ENCODE assay signal across 17 mouse cellular contexts in genomic region chr6:42359364-42360147, GRCm38 (mm10). TPM values are rescaled to one million over a fixed set of nuclear protein-coding genes. Genes with fewer than 3 reads are reported as not detected.
A peak's percentile ranks its signal among the peaks of the same experiment; 100 is the strongest.
DNase-seq lines count a peak whose midpoint lies in the region; ATAC-seq and TF ChIP-seq lines count a peak whose summit lies in the region.
"Had no signal": no experiment of that assay in that cellular context is flagged by ENCODE, and none has a peak within 500 bp of the region (broad histone marks: within the 10 kb centered on the region; RNA-seq: fewer than 3 reads in every experiment).

No protein-coding gene starts in this region.

- WGBS in lung, embryonic 14.5 days = 53% methylated on average over 9 of the region's 9 CpGs
- 33% methylated on average over 9 of the region's 9 CpGs for WGBS in heart, embryonic 14.5 days

- H3ac ChIP-seq in myocyte (ENCODE audit: control insufficient read depth, insufficient read length) = no peak overlapping the region

- no peak overlapping the region for H3K9ac ChIP-seq in lung, embryonic 14.5 days
- 0 out of 2 replicates have a peak overlapping the region, but pooled peaks have one; percentile 28 for H3K9ac ChIP-seq in heart, embryonic 14.5 days (ENCODE audit: low read length)
- H3K9ac ChIP-seq: liver, embryonic 15.5 days; neural tube, embryonic 15.5 days had no signal

- peak overlapping the region; percentile 69 for H3K27ac ChIP-seq in lung, embryonic 14.5 days (ENCODE audit: low read depth)
- H3K27ac ChIP-seq in embryonic fibroblast, embryonic 13.5 days (ENCODE audit: insufficient read depth, low read length) = peak overlapping the region; percentile 76
- peak overlapping the region; percentile 86 to 88 for H3K27ac ChIP-seq in heart, embryonic 14.5 days (replicated peaks in 1 of 2; ENCODE audit: control insufficient read depth in 1 of 2, insufficient read depth in 1 of 2, low read depth in 2 of 2, low read length in 2 of 2)
- H3K27ac ChIP-seq in left cerebral cortex, adult 2 months = no peak overlapping the region
- H3K27ac ChIP-seq: liver, embryonic 15.5 days; neural tube, embryonic 15.5 days had no signal

- H3K9me3 ChIP-seq in lung, embryonic 14.5 days (ENCODE audit: low read depth, low read length) = no peaks in the 10 kb centered on the region
- no peaks in the 10 kb centered on the region for H3K9me3 ChIP-seq in heart, embryonic 14.5 days (ENCODE audit: control insufficient read depth, low read length)
- H3K9me3 ChIP-seq: liver, embryonic 15.5 days; neural tube, embryonic 15.5 days had no signal

- no peak for TF ChIP-seq POLR2A in embryonic fibroblast, embryonic 13.5 days (IDR thresholded peaks at IDR 0.05; ENCODE audit: low read depth, low read length)
- TF ChIP-seq POLR2A in myocyte (IDR thresholded peaks at IDR 0.05; ENCODE audit: insufficient read length, low read depth) = peak; percentile 52

- peaks cover 19% of the 10 kb centered on the region for H3K79me2 ChIP-seq in myocyte (ENCODE audit: control insufficient read depth, insufficient read depth)

- H3K36me3 ChIP-seq in lung, embryonic 14.5 days (ENCODE audit: insufficient read depth) = peaks cover 76% of the 10 kb centered on the region
- H3K36me3 ChIP-seq in heart, embryonic 14.5 days (ENCODE audit: control insufficient read depth, insufficient read depth, low read length) = peaks cover 73% of the 10 kb centered on the region
- peaks cover 54% of the 10 kb centered on the region for H3K36me3 ChIP-seq in myocyte (ENCODE audit: control insufficient read depth, insufficient read depth)

- H3K27me3 ChIP-seq in lung, embryonic 14.5 days (ENCODE audit: insufficient read depth, low read length) = no peaks in the 10 kb centered on the region
- no peaks in the 10 kb centered on the region for H3K27me3 ChIP-seq in heart, embryonic 14.5 days (ENCODE audit: control insufficient read depth, insufficient read depth, low read length)
- no peaks in the 10 kb centered on the region for H3K27me3 ChIP-seq in myocyte (ENCODE audit: control insufficient read depth, insufficient read depth, insufficient read length)
- H3K27me3 ChIP-seq: liver, embryonic 15.5 days; neural tube, embryonic 15.5 days had no signal

- DNase-seq in lung, embryonic 14.5 days = peak; percentile 62
- DNase-seq in lung, adult 18-20 months = no peak
- DNase-seq in left cerebral cortex, adult 2 months (ENCODE audit: extremely low spot score in 1 of 2, low spot score in 2 of 2) = no peak
- no peak for DNase-seq in cerebellum, adult 8-10 months
- no peak for DNase-seq in layer of hippocampus, postnatal 36 days
- DNase-seq: adrenal gland, postnatal 36 days; cerebellum, adult 18-20 months; kidney, adult 9 months; right cerebral cortex, postnatal 14 days had no signal

- H3K4me1 ChIP-seq in lung, embryonic 14.5 days (ENCODE audit: insufficient read depth) = peaks cover 12% of the 10 kb centered on the region; the same call in 1 of the 2 replicates
- H3K4me1 ChIP-seq in embryonic fibroblast, embryonic 13.5 days (ENCODE audit: control insufficient read depth, insufficient read depth, low read length) = peaks cover 22% of the 10 kb centered on the region
- peaks cover 41 to 65% of the 10 kb centered on the region in 2 experiments for H3K4me1 ChIP-seq in heart, embryonic 14.5 days (ENCODE audit: control insufficient read depth in 2 of 2, insufficient read depth in 2 of 2, low read length in 2 of 2)

- no peak for TF ChIP-seq CTCF in lung, embryonic 14.5 days (IDR thresholded peaks at IDR 0.05; ENCODE audit: low read depth)
- no peak for TF ChIP-seq CTCF in embryonic fibroblast, embryonic 13.5 days (IDR thresholded peaks at IDR 0.05; ENCODE audit: borderline replicate concordance, insufficient read depth, low read length)
- TF ChIP-seq CTCF in left cerebral cortex, adult 2 months (IDR thresholded peaks at IDR 0.05) = no peak

- 0 out of 2 replicates have a peak, but pooled peaks have one; percentile 3 for ATAC-seq in lung, embryonic 14.5 days (ENCODE audit: insufficient read depth)
- peak; percentile 40 for ATAC-seq in heart, embryonic 14.5 days (ENCODE audit: insufficient number of reproducible peaks, insufficient read depth, low FRiP score, low read depth)

- H3K4me3 ChIP-seq in lung, embryonic 14.5 days (ENCODE audit: low read depth, low read length) = no peak overlapping the region
- H3K4me3 ChIP-seq in embryonic fibroblast, embryonic 13.5 days (ENCODE audit: insufficient read depth, low read length) = no peak overlapping the region
- H3K4me3 ChIP-seq in heart, embryonic 14.5 days (ENCODE audit: control insufficient read depth in 1 of 2, insufficient read depth in 1 of 2, low read depth in 1 of 2, low read length in 2 of 2) = no peak overlapping the region
- H3K4me3 ChIP-seq in myocyte = no peak overlapping the region
- H3K4me3 ChIP-seq in left cerebral cortex, adult 2 months = no peak overlapping the region
- H3K4me3 ChIP-seq: liver, embryonic 15.5 days; neural tube, embryonic 15.5 days had no signal

- H3K4me2 ChIP-seq in lung, embryonic 14.5 days = no peak overlapping the region
- no peak overlapping the region for H3K4me2 ChIP-seq in heart, embryonic 14.5 days (ENCODE audit: low read length)
- H3K4me2 ChIP-seq in myocyte (ENCODE audit: low read depth) = no peak overlapping the region
- H3K4me2 ChIP-seq: liver, embryonic 15.5 days; neural tube, embryonic 15.5 days had no signal

- intact Hi-C loops in left cerebral cortex, adult 2 months (cut with DNase I) = no loop called here

TF ChIP-seq in myocyte, 11 proteins besides CTCF, POLR2A, EP300 and RAD21:
- TF ChIP-seq MAX (IDR thresholded peaks at IDR 0.05; ENCODE audit: low read depth) (no peak), E2F4 (IDR thresholded peaks at IDR 0.05; ENCODE audit: insufficient read depth) (no peak), POLR2AphosphoS2 (IDR thresholded peaks at IDR 0.05; ENCODE audit: insufficient read length, low read depth) (peak; percentile 96)

RNA-seq across cellular contexts. Expression of gene Zyx, which starts 10.1 kb away (rescaled TPM):
- 194 and 198 TPM in 2 replicates for polyA plus RNA-seq in lung, embryonic 14.5 days (2014; fragmentation: Nextera tagmentation; extraction: Ambion mirVana)
- polyA plus RNA-seq in embryonic fibroblast, embryonic 13.5 days (2011; ENCODE audit: insufficient read length, low read depth, missing spikeins) = 250 and 305 TPM in 2 replicates
- 167 and 173 TPM in 2 replicates for polyA plus RNA-seq in heart, embryonic 14.5 days (2014; fragmentation: Nextera tagmentation; extraction: Ambion mirVana)
- polyA plus RNA-seq in myocyte (2012; fragmentation: generic; extraction: Trizol) = 467 TPM
- 10 to 100 TPM; 47.6 to 47.8 TPM for total RNA-seq in left cerebral cortex, adult 2 months (2021)
- total RNA-seq in layer of hippocampus, postnatal 36 days (2021) = 10 to 100 TPM; 42.8 to 45.0 TPM

RNA-seq across cellular contexts. Expression of gene Epha1, which starts 13.5 kb away (rescaled TPM):
- polyA plus RNA-seq in lung, embryonic 14.5 days (2014; fragmentation: Nextera tagmentation; extraction: Ambion mirVana) = 5.7 and 7.0 TPM in 2 replicates
- 2.1 and 5.2 TPM in 2 replicates for polyA plus RNA-seq in embryonic fibroblast, embryonic 13.5 days (2011; ENCODE audit: insufficient read length, low read depth, missing spikeins)
- 0.96 and 1.1 TPM in 2 replicates for polyA plus RNA-seq in heart, embryonic 14.5 days (2014; fragmentation: Nextera tagmentation; extraction: Ambion mirVana)
- 6.3 TPM for polyA plus RNA-seq in myocyte (2012; fragmentation: generic; extraction: Trizol)
- under 1 TPM; 0.12 to 0.29 TPM for total RNA-seq in left cerebral cortex, adult 2 months (2021)
- total RNA-seq in layer of hippocampus, postnatal 36 days (2021) = under 1 TPM in 1 of 2 experiments, not detected in 1; 0.15 TPM

RNA-seq across cellular contexts. Expression of gene Fam131b, which starts 35.1 kb away (rescaled TPM):
- 0.11 and 0.13 TPM in 2 replicates for polyA plus RNA-seq in lung, embryonic 14.5 days (2014; fragmentation: Nextera tagmentation; extraction: Ambion mirVana)
- polyA plus RNA-seq in embryonic fibroblast, embryonic 13.5 days (2011; ENCODE audit: insufficient read length, low read depth, missing spikeins) = 5.7 and 6.7 TPM in 2 replicates
- 0.14 and 0.20 TPM in 2 replicates for polyA plus RNA-seq in heart, embryonic 14.5 days (2014; fragmentation: Nextera tagmentation; extraction: Ambion mirVana)
- 4.2 TPM for polyA plus RNA-seq in myocyte (2012; fragmentation: generic; extraction: Trizol)
- 100 to 1,000 TPM; 111 TPM for total RNA-seq in left cerebral cortex, adult 2 months (2021)
- total RNA-seq in layer of hippocampus, postnatal 36 days (2021) = 10 to 100 TPM; 76.2 to 77.0 TPM
- polyA plus RNA-seq: liver, embryonic 15.5 days had no signal

RNA-seq across cellular contexts. Expression of gene Tas2r143, which starts 40.5 kb away (rescaled TPM):
- polyA plus RNA-seq in lung, embryonic 14.5 days (2014; fragmentation: Nextera tagmentation; extraction: Ambion mirVana) = not detected in 2 replicates
- polyA plus RNA-seq in embryonic fibroblast, embryonic 13.5 days (2011; ENCODE audit: insufficient read length, low read depth, missing spikeins) = not detected in 2 replicates
- polyA plus RNA-seq in heart, embryonic 14.5 days (2014; fragmentation: Nextera tagmentation; extraction: Ambion mirVana) = not detected in 2 replicates
- polyA plus RNA-seq in myocyte (2012; fragmentation: generic; extraction: Trizol) = not detected
- total RNA-seq in left cerebral cortex, adult 2 months (2021) = not detected
- total RNA-seq in layer of hippocampus, postnatal 36 days (2021) = under 1 TPM in 1 of 2 experiments, not detected in 1; 0.40 TPM
- total RNA-seq: heart, postnatal 36 days; layer of hippocampus, postnatal 14 days; midbrain, postnatal 0 days had no signal
- polyA plus RNA-seq: liver, embryonic 15.5 days; midbrain, postnatal 0 days; neural tube, embryonic 15.5 days had no signal

RNA-seq across cellular contexts. Expression of gene Tas2r135, which starts 45.7 kb away (rescaled TPM):
- polyA plus RNA-seq in lung, embryonic 14.5 days (2014; fragmentation: Nextera tagmentation; extraction: Ambion mirVana) = not detected in 2 replicates
- not detected in 2 replicates for polyA plus RNA-seq in embryonic fibroblast, embryonic 13.5 days (2011; ENCODE audit: insufficient read length, low read depth, missing spikeins)
- not detected in 2 replicates for polyA plus RNA-seq in heart, embryonic 14.5 days (2014; fragmentation: Nextera tagmentation; extraction: Ambion mirVana)
- not detected for polyA plus RNA-seq in myocyte (2012; fragmentation: generic; extraction: Trizol)
- total RNA-seq in left cerebral cortex, adult 2 months (2021) = not detected
- not detected for total RNA-seq in layer of hippocampus, postnatal 36 days (2021)
- total RNA-seq: midbrain, postnatal 0 days had no signal
- polyA plus RNA-seq: liver, embryonic 15.5 days; midbrain, postnatal 0 days; neural tube, embryonic 15.5 days had no signal
